Mouse (Mus musculus) neural tube, embryonic 14.5 days (tissue): ENCODE measurements around the gene Cwc27. TPM values are rescaled to one million over a fixed set of nuclear protein-coding genes. Genes with fewer than 3 reads are reported as not detected.

Source experiments
- ATAC-seq: fragments of 200-750 bp; cut with Nextera tagmentation; 2 replicates; pipeline ENCODE4 v1.8.0; 2017; ENCODE audit warnings: low read depth, mild to moderate bottlenecking, moderate TSS enrichment, moderate library complexity
- H3K27ac ChIP-seq: fragments of 300-500 bp; sonication (generic); 2 replicates; pipeline ENCODE4 v1.5.1; 2014; ENCODE audit warnings: low read depth, mild to moderate bottlenecking, control low read depth, low read length, moderate library complexity, mixed read lengths
- H3K27me3 ChIP-seq: fragments of 300-500 bp; sonication (generic); 2 replicates; pipeline ENCODE4 v1.6.1; 2014; ENCODE audit warnings: low read length; ENCODE audit not compliant: control insufficient read depth, insufficient read depth
- H3K36me3 ChIP-seq: fragments of 300-500 bp; sonication (generic); 2 replicates; pipeline ENCODE4 v1.6.1; 2014; ENCODE audit warnings: low read length, mixed read lengths; ENCODE audit not compliant: control insufficient read depth, insufficient read depth
- H3K4me1 ChIP-seq: fragments of 300-500 bp; sonication (generic); 2 replicates; pipeline ENCODE4 v1.6.1; 2014; ENCODE audit warnings: low read length; ENCODE audit not compliant: control insufficient read depth, insufficient read depth
- H3K4me2 ChIP-seq: fragments of 300-500 bp; sonication (generic); 2 replicates; pipeline ENCODE4 v1.6.1; 2014; ENCODE audit warnings: mild to moderate bottlenecking, low read depth, low read length, control low read depth
- H3K4me3 ChIP-seq: fragments of 300-500 bp; sonication (generic); 2 replicates; pipeline ENCODE4 v1.5.1; 2014; ENCODE audit warnings: low read depth, low read length, control low read depth, mixed read lengths
- H3K9ac ChIP-seq: fragments of 300-500 bp; sonication (generic); replicated peaks from 2 replicates; pipeline ENCODE4 v1.6.1; 2014; ENCODE audit warnings: low read depth, mild to moderate bottlenecking, control low read depth, low read length, mixed read lengths
- H3K9me3 ChIP-seq: fragments of 300-500 bp; sonication (generic); 2 replicates; pipeline ENCODE4 v1.6.1; 2016; ENCODE audit warnings: low read length; ENCODE audit not compliant: control insufficient read depth
- WGBS: fragments of 180-500 bp; shearing (Covaris S2); extraction: QIAGEN DNeasy Blood & Tissue Kit; methylation state at CpG from one replicate; pipeline ENCODE4 v1.1.7; 2014; 5-methylcytosine and 5-hydroxymethylcytosine counted together
- polyA plus RNA-seq: library from polyadenylated mRNA; unstranded; fragments of >200 nt; fragmentation: Nextera tagmentation; extraction: Ambion mirVana; gene quantifications from 2 replicates; pipeline ENCODE4 v1.2.1, GENCODE M21; 2014

The Cwc27 gene
- polyA plus RNA-seq, 1 experiment from 2014 or later: 25.0 TPM

DNA sequence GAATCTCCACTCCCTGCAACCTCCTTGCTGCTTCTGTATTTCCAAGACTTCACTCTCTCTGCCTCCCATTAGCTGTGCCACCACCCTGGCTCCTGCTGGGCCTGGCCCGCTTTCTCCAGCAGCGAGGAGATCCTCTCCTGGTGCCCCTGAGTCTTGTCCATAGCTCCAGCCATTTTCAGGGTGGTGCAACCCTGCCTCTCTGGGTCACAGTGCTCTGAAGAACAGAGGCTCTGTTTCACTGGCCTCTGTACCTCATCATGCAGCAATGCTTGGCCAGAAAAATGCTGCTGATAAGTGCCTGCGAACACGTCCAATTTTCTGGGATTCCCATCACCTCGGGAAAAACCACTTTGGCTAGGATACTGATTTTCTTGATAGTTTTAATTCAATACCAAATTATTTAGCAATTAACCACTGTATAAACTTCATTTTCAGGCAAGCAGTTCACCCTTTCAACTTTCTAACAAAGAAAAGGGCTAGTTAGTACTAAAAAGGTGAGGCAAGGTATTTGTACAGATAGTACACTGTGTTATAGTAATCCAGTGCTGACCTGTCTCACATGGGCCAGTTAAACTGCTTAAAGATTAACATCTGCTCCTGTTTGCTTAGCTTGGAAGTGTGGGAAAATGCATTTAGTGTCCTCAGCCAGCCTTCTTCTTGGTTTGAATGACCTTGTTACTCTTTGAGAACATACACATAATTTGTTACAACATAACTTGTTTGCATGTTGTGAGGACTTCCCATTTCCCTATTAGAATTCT is 176.1 kb downstream of the Cwc27 start:
- Histone ChIP-seq H3K9ac (no peak overlapping the region), H3K4me2 (no peak overlapping the region), H3K36me3 (no peaks in the 10 kb centered on the region), H3K9me3 (no peaks in the 10 kb centered on the region), H3K4me1 (no peaks in the 10 kb centered on the region), H3K27ac (no peak overlapping the region), H3K27me3 (no peaks in the 10 kb centered on the region), H3K4me3 (no peak overlapping the region)
- no peak for ATAC-seq
- 85% methylated on average over 5 of the region's 5 CpGs for WGBS

DNA sequence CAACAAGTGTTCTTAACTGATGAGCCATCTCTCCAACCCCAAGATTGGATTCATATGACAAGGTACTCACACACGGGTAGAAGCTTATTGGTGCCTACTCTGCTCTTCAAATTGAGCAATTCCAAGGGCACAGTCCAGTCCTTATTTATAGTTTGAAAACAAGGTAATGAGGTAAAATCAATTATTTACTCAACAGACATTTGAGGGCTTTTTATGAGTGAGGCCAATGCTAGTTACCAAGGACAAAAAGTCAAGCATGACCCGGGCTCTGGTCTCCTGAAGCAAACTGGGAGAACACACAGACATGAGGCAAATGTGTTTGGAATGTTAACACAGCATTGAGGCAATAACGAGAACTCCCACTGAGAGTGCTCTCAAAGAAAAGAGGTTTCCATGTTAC is 178.0 kb downstream of the Cwc27 start:
- Histone ChIP-seq H3K4me3 (no peak overlapping the region), H3K4me1 (no peaks in the 10 kb centered on the region), H3K27ac (no peak overlapping the region), H3K9me3 (no peaks in the 10 kb centered on the region), H3K36me3 (no peaks in the 10 kb centered on the region), H3K9ac (no peak overlapping the region), H3K27me3 (no peaks in the 10 kb centered on the region), H3K4me2 (no peak overlapping the region)
- WGBS: 82% methylated on average over 3 of the region's 3 CpGs
- ATAC-seq: no peak

DNA sequence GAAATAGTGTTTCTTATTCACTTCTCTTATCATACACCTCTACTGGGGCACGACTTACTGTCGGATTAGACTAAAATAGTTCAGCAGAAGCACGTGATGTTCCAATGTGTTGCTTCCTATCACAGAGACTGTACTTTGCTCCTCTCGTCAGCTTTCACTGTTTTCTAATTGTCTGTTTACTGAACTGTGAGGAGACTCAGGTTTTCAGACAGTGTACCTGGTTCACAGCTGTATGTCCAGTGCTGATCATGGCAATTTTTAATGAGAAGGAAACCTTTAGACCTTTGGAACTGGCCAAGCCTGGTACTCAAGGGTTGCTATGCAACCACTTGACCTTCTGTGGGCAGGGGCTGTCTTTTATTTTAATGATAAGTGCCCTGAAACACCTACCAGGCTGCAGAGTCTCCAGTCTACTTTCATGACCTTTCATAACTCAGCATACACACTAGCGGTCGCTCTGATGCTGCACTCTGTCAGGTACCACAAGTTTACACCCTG is 180.9 kb downstream of the Cwc27 start:
- ATAC-seq: no peak
- Histone ChIP-seq H3K4me2 (no peak overlapping the region), H3K4me1 (no peaks in the 10 kb centered on the region), H3K9ac (no peak overlapping the region), H3K27ac (no peak overlapping the region), H3K9me3 (no peaks in the 10 kb centered on the region), H3K4me3 (no peak overlapping the region), H3K27me3 (no peaks in the 10 kb centered on the region), H3K36me3 (no peaks in the 10 kb centered on the region)
- WGBS: 91% methylated on average over 6 of the region's 6 CpGs

GRCm38 (mm10) chr13:104634708-104635107 is 182.2 kb downstream of the Cwc27 start:
- Histone ChIP-seq H3K4me1 (no peaks in the 10 kb centered on the region), H3K36me3 (no peaks in the 10 kb centered on the region), H3K9ac (no peak overlapping the region), H3K9me3 (no peaks in the 10 kb centered on the region), H3K27ac (no peak overlapping the region), H3K4me2 (no peak overlapping the region), H3K4me3 (no peak overlapping the region), H3K27me3 (no peaks in the 10 kb centered on the region)
- WGBS: 48% methylated on average over 2 of the region's 2 CpGs
- no peak for ATAC-seq

GRCm38 (mm10) chr13:104632427-104633167 is 184.3 kb downstream of the Cwc27 start:
- no peak for ATAC-seq
- Histone ChIP-seq H3K27ac (no peak overlapping the region), H3K4me2 (no peak overlapping the region), H3K36me3 (no peaks in the 10 kb centered on the region), H3K9ac (no peak overlapping the region), H3K27me3 (no peaks in the 10 kb centered on the region), H3K4me1 (no peaks in the 10 kb centered on the region), H3K9me3 (no peaks in the 10 kb centered on the region), H3K4me3 (no peak overlapping the region)
- 66% methylated on average over 7 of the region's 7 CpGs for whole genome bisulfite sequencing

DNA sequence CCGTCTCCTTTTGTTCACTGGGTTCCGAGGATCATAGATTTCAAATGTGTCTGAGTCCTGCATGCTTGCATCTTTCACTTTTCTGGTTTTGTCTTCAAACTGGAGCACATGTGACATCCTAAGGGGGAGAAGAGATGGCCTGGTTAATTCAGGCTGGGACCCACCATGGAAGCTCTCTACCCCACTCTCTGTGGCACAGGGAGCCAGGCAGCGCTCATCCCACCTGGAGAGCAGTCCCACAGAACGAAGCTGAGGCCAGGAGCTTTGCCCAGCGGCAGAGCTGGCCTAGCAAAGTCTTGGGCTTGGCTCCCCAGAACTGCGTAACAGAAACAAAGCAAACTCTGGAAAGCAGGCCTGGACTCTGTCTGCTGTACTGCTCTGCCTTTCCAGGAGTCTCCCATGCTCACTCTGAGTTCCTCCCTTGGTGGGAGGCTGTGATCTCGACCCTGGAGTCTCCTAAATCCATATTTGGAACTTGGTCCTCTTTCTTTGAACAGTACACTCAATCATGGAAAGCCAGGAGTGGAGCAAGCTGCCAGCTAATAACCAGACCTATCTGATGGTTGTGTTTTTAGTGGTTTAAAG is 185.2 kb downstream of the Cwc27 start:
- no peak overlapping the region for H3K9ac ChIP-seq
- H3K4me2 ChIP-seq: no peak overlapping the region
- H3K4me1 ChIP-seq: no peaks in the 10 kb centered on the region
- ATAC-seq: no peak
- H3K36me3 ChIP-seq: no peaks in the 10 kb centered on the region
- no peaks in the 10 kb centered on the region for H3K27me3 ChIP-seq
- 89% methylated on average over 7 of the region's 7 CpGs for WGBS
- no peak overlapping the region for H3K4me3 ChIP-seq
- H3K9me3 ChIP-seq: no peaks in the 10 kb centered on the region
- H3K27ac ChIP-seq: no peak overlapping the region

GRCm38 (mm10) chr13:104630808-104631207 is 186.1 kb downstream of the Cwc27 start:
- no peaks in the 10 kb centered on the region for H3K36me3 ChIP-seq
- no peak overlapping the region for H3K9ac ChIP-seq
- WGBS: 96% methylated on average over 5 of the region's 5 CpGs
- H3K9me3 ChIP-seq: no peaks in the 10 kb centered on the region
- no peak for ATAC-seq
- no peak overlapping the region for H3K4me2 ChIP-seq
- H3K4me3 ChIP-seq: no peak overlapping the region
- no peaks in the 10 kb centered on the region for H3K4me1 ChIP-seq
- H3K27me3 ChIP-seq: no peaks in the 10 kb centered on the region
- H3K27ac ChIP-seq: no peak overlapping the region

DNA sequence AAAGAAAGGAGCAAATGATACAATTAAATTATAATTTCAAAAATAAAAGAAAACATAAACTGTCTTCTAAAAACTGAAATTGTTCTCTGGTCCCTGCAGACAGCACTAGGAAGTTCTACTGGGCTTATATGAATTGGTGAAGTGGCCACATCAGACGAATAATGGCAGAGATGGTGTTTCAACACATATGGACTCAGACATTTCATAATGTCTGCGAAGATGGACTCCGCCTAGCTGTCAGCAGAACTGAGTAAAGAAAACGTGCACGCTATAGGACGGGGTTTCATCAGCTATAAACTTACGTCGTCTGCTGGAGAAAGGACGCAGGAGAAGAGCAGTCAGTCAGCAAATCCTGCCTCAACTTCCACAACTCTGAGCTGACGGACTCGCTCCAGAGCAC is 187.3 kb downstream of the Cwc27 start:
- no peaks in the 10 kb centered on the region for H3K27me3 ChIP-seq
- H3K36me3 ChIP-seq: no peaks in the 10 kb centered on the region
- no peaks in the 10 kb centered on the region for H3K4me1 ChIP-seq
- no peak overlapping the region for H3K4me2 ChIP-seq
- H3K9me3 ChIP-seq: no peaks in the 10 kb centered on the region
- no peak overlapping the region for H3K27ac ChIP-seq
- 92% methylated on average over 11 of the region's 11 CpGs for WGBS
- H3K9ac ChIP-seq: no peak overlapping the region
- H3K4me3 ChIP-seq: no peak overlapping the region
- ATAC-seq: no peak

GRCm38 (mm10) chr13:104628019-104628418 is 188.9 kb downstream of the Cwc27 start:
- peaks cover 3% of the 10 kb centered on the region; the same call in 1 of the 2 replicates for H3K36me3 ChIP-seq
- H3K9me3 ChIP-seq: no peaks in the 10 kb centered on the region
- H3K9ac ChIP-seq: no peak overlapping the region
- WGBS: 60% methylated on average over 4 of the region's 4 CpGs
- H3K4me1 ChIP-seq: no peaks in the 10 kb centered on the region
- no peak for ATAC-seq
- no peak overlapping the region for H3K27ac ChIP-seq
- no peaks in the 10 kb centered on the region for H3K27me3 ChIP-seq
- no peak overlapping the region for H3K4me2 ChIP-seq
- H3K4me3 ChIP-seq: no peak overlapping the region
